Mouse (Mus musculus) intestine, postnatal 0 days (tissue): Measurements from ENCODE around the gene Fes. TPM values are rescaled to one million over a fixed set of nuclear protein-coding genes. Genes with fewer than 3 reads are reported as not detected.

ENCODE experiments used
- ATAC-seq: fragments of 200-750 bp; cut with Nextera tagmentation; 2 replicates; pipeline ENCODE4 v1.8.0; 2017; ENCODE audit warnings: mild to moderate bottlenecking, moderate TSS enrichment, moderate library complexity
- H3K27ac ChIP-seq: fragments of 300-500 bp; sonication (generic); 2 replicates; pipeline ENCODE4 v1.5.1; 2014; ENCODE audit warnings: mild to moderate bottlenecking, low read depth, low read length, moderate library complexity
- H3K27me3 ChIP-seq: fragments of 300-500 bp; sonication (generic); replicated peaks from 2 replicates; pipeline ENCODE4 v1.6.1; 2014; ENCODE audit warnings: low read length, mixed read lengths; ENCODE audit not compliant: control insufficient read depth, insufficient read depth
- H3K36me3 ChIP-seq: fragments of 300-500 bp; sonication (generic); 2 replicates; pipeline ENCODE4 v1.6.1; 2014; ENCODE audit warnings: mild to moderate bottlenecking, moderate library complexity; ENCODE audit not compliant: control insufficient read depth, insufficient read depth
- H3K4me1 ChIP-seq: fragments of 300-500 bp; sonication (generic); replicated peaks from 2 replicates; pipeline ENCODE4 v1.6.1; 2014; ENCODE audit warnings: antibody characterized with exemption, low read length, mixed read lengths; ENCODE audit not compliant: control insufficient read depth, insufficient read depth
- H3K4me2 ChIP-seq: fragments of 300-500 bp; sonication (generic); replicated peaks from 2 replicates; pipeline ENCODE4 v1.6.1; 2014; ENCODE audit warnings: low read depth, mild to moderate bottlenecking, moderate library complexity
- H3K4me3 ChIP-seq: fragments of 300-500 bp; sonication (generic); 2 replicates; pipeline ENCODE4 v1.5.1; 2014; ENCODE audit warnings: low read depth, low read length
- H3K9ac ChIP-seq: fragments of 300-500 bp; sonication (generic); 2 replicates; pipeline ENCODE4 v1.6.1; 2014; ENCODE audit warnings: mild to moderate bottlenecking, low read depth, low read length
- H3K9me3 ChIP-seq: fragments of 300-500 bp; sonication (generic); 2 replicates; pipeline ENCODE4 v1.6.1; 2016; ENCODE audit warnings: mixed run types; ENCODE audit not compliant: control insufficient read depth
- CTCF ChIP-seq: sonication (generic); IDR thresholded peaks from 2 replicates; pipeline ENCODE4 v1.5.1; 2016; ENCODE audit warnings: low read depth, mild to moderate bottlenecking, control low read depth, antibody characterized with exemption, moderate library complexity
- WGBS: fragments of 180-500 bp; shearing (Covaris S2); extraction: QIAGEN DNeasy Blood & Tissue Kit; methylation state at CpG from one replicate; pipeline ENCODE4 v1.1.7; 2014; 5-methylcytosine and 5-hydroxymethylcytosine counted together
- polyA plus RNA-seq: library from polyadenylated mRNA; unstranded; fragments of >200 nt; fragmentation: Nextera tagmentation; extraction: Ambion mirVana; gene quantifications from 2 replicates; pipeline ENCODE4 v1.2.1, GENCODE M21; 2015

The Fes gene
- polyA plus RNA-seq, 1 experiment from 2014 or later, result 6.2 TPM

DNA sequence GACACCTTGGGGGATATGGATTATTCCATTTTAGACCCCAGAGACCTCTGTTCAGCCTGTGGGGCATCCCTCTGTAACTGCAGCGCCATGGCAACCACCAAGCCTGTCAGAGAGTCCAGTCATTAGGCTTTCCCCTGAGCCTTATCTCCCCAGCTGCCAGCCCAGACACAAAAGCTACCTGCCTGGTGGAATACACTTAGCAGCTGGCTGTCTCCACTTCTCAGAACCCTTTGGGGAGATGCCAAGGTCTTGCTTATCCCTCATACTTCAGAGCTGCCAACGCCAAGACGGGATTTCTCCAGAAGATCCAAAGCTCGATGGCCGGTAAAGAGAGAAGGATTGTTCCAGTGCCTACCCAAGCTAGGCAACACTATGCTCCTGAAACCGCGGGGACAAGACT lies 46.0 kb downstream of the Fes start:
- no peak for ATAC-seq
- no peaks in the 10 kb centered on the region; the same call in 1 of the 2 replicates for H3K4me1 ChIP-seq
- H3K27ac ChIP-seq, result no peak overlapping the region
- peaks cover 4% of the 10 kb centered on the region for H3K36me3 ChIP-seq
- TF ChIP-seq CTCF, result no peak
- H3K9ac ChIP-seq, result no peak overlapping the region
- no peaks in the 10 kb centered on the region for H3K9me3 ChIP-seq
- 75% methylated on average over 7 of the region's 7 CpGs for WGBS
- no peak overlapping the region for H3K4me2 ChIP-seq
- H3K27me3 ChIP-seq, result no peaks in the 10 kb centered on the region
- no peak overlapping the region for H3K4me3 ChIP-seq

GRCm38 (mm10) chr7:80340793-80341192 lies 47.0 kb downstream of the Fes start, which contains the start of gene Unc45a:
Unc45a (minus strand) TSS chr7:80341005.
- peak; percentile 81 for TF ChIP-seq CTCF
- Histone ChIP-seq H3K27ac (peak within 1 kb of the TSS; percentile 69), H3K4me3 (peak within 1 kb of the TSS; percentile 59), H3K4me1 (no peaks in the 10 kb centered on the region; the same call in 1 of the 2 replicates), H3K27me3 (no peaks in the 10 kb centered on the region), H3K4me2 (peak within 1 kb of the TSS; percentile 67), H3K36me3 (peaks cover 14% of the 10 kb centered on the region), H3K9me3 (no peaks in the 10 kb centered on the region), H3K9ac (peak within 1 kb of the TSS; percentile 55)
- 3% methylated on average over 11 of the region's 11 CpGs for WGBS
- peak; percentile 40; the same call in 1 of the 2 replicates for ATAC-seq

DNA sequence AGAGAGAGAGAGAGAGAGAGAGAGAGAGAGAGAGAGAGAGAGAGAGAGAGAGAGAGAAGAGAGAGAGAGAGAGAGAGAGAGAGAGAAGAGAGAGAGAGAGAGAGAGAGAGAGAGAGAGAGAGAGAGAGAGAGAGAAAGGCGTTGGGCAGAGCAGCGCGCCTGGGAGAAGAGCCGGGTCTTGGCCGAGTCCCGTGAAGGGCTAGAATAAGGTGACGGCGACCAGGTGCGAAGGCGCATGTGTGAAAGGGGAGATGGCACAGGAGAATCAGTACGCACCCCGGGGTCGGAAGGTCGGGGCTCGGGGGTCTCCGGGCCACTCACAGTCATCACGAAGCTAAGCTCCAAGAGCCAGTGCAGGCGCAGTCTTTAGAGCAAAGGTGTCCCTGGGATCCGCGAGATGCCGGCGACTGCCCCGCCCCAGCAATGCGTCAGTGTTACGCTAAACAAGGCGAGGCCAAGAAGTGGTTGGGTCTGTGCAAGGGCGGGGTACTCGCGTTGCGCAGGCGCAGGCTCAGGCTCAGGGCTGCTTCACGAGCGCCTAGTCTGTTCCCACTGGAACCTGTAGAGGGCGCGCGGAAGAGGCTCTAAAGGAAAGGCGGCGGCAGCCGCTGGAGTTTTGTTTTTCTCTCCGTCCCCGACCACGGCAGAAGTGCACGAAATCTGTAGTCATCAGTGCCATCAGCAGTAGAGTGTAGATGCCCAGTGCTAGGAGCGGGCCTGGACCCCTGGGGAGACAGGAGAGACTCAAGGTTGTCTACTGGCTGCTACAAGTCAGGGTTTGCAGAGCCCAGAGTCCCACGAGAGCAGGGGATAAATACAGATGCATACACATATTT lies 47.7 kb downstream of the Fes start:
- peak; percentile 91 for TF ChIP-seq CTCF
- 1% methylated on average over 44 of the region's 45 CpGs for WGBS
- H3K9me3 ChIP-seq, result no peaks in the 10 kb centered on the region
- peak; percentile 95 for ATAC-seq
- no peaks in the 10 kb centered on the region for H3K27me3 ChIP-seq
- peak overlapping the region; percentile 69 for H3K27ac ChIP-seq
- peak overlapping the region; percentile 55 for H3K9ac ChIP-seq
- no peaks in the 10 kb centered on the region; the same call in 1 of the 2 replicates for H3K4me1 ChIP-seq
- peak overlapping the region; percentile 59 for H3K4me3 ChIP-seq
- peaks cover 22% of the 10 kb centered on the region for H3K36me3 ChIP-seq
- H3K4me2 ChIP-seq, result peak overlapping the region; percentile 67

DNA sequence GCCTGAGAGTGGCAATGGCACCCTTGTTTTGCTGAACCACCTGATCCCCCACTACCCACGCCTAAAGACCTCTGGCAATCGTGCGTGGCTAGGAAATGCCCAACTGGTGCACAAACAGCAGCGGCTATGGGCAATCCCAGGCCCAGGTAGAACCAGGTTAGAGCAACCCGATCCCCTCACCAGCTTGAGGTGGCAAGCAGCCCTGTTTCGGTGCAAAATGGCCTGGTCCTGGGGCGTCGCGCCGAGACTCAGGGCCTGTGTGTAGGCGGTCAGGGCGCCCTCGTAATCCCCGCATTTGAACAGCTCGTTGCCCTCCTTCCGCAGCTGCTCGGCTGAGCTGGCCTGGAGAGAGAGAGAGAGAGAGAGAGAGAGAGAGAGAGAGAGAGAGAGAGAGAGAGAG lies 48.4 kb downstream of the Fes start:
- Histone ChIP-seq H3K4me2 (peak overlapping the region; percentile 67), H3K4me3 (peak overlapping the region; percentile 59), H3K9me3 (no peaks in the 10 kb centered on the region), H3K4me1 (no peaks in the 10 kb centered on the region; the same call in 1 of the 2 replicates), H3K9ac (peak overlapping the region; percentile 55), H3K36me3 (peaks cover 28% of the 10 kb centered on the region), H3K27me3 (no peaks in the 10 kb centered on the region), H3K27ac (no peak overlapping the region)
- ATAC-seq, result no peak
- 7% methylated on average over 17 of the region's 17 CpGs for WGBS
- TF ChIP-seq CTCF, result no peak

GRCm38 (mm10) chr7:80336932-80337331 lies 50.8 kb downstream of the Fes start:
- H3K4me1 ChIP-seq, result no peaks in the 10 kb centered on the region; the same call in 1 of the 2 replicates

DNA sequence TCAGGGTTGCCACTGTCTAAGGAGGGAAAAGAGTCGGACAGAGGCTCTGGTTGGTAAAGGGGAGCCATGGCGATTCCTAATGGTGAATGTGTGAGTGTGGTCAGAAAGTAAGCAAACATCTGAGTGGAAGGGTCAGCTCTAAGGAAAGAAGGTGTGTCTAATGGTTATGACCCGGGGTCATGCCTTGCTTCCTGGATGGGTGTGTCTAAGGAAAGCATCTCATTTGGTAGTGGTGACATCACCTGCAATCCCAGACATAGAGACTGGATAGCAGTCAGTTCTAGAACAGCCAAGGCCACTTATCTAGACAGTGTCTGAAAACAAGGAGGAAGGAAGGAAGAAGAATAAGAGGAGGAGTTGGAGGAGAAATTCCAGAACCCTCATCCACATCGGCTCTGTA lies 52.9 kb downstream of the Fes start:
- no peaks in the 10 kb centered on the region for H3K27me3 ChIP-seq
- H3K36me3 ChIP-seq, result peaks cover 72% of the 10 kb centered on the region
- no peaks in the 10 kb centered on the region for H3K9me3 ChIP-seq
- H3K27ac ChIP-seq, result no peak overlapping the region; the same call in 1 of the 2 replicates
- H3K4me3 ChIP-seq, result no peak overlapping the region
- peak; percentile 46; the same call in 1 of the 2 replicates for ATAC-seq
- WGBS, result 67% methylated on average over 4 of the region's 4 CpGs
- no peak overlapping the region for H3K9ac ChIP-seq
- H3K4me1 ChIP-seq, result no peaks in the 10 kb centered on the region; the same call in 1 of the 2 replicates
- H3K4me2 ChIP-seq, result no peak overlapping the region
- TF ChIP-seq CTCF, result no peak

More at GRCm38 (mm10) chr7:80336932-80337331, 50.8 kb downstream of the Fes start:
- Histone ChIP-seq H3K36me3 (peaks cover 51% of the 10 kb centered on the region), H3K27ac (no peak overlapping the region; the same call in 1 of the 2 replicates), H3K9ac (no peak overlapping the region), H3K4me3 (no peak overlapping the region), H3K9me3 (no peaks in the 10 kb centered on the region), H3K4me2 (no peak overlapping the region), H3K27me3 (no peaks in the 10 kb centered on the region)
- no peak for TF ChIP-seq CTCF
- WGBS, result 83% methylated on average over 3 of the region's 3 CpGs
- ATAC-seq, result no peak
